Mouse (Mus musculus): ENCODE results near the gene Ppm1j. TPM values are rescaled to one million over a fixed set of nuclear protein-coding genes. Genes with fewer than 3 reads are reported as not detected.

Ppm1j gene
- polyA plus RNA-seq, 1 experiment from 2014 or later = 0.57 TPM

GRCm38 (mm10) chr3:104788075-104788474 is 7.2 kb downstream of the Ppm1j start, which contains the start of gene Rhoc:
Rhoc (plus strand) TSS chr3:104788375.
- Histone ChIP-seq H3K9ac (peak within 1 kb of the TSS; percentile 76), H3K9me3 (no peaks in the 10 kb centered on the region), H3K27ac (peak within 1 kb of the TSS; percentile 48; the same call in 1 of the 2 replicates), H3K4me1 (replicated peaks) (peaks cover 24% of the 10 kb centered on the region), H3K36me3 (peaks cover 3% of the 10 kb centered on the region; the same call in 1 of the 2 replicates), H3K4me3 (peak within 1 kb of the TSS; percentile 52), H3K27me3 (peaks cover 68% of the 10 kb centered on the region), H3K4me2 (peak within 1 kb of the TSS; percentile 86)
- no peak for ATAC-seq (ENCODE audit: low FRiP score)
- WGBS = 28% methylated on average over 3 of the region's 3 CpGs

- peak; percentile 79 for ATAC-seq (ENCODE audit: low FRiP score)
- Histone ChIP-seq H3K9me3 (no peaks in the 10 kb centered on the region), H3K4me1 (replicated peaks) (peaks cover 30% of the 10 kb centered on the region), H3K9ac (peak overlapping the region; percentile 76), H3K4me2 (peak overlapping the region; percentile 86), H3K27ac (peak overlapping the region; percentile 48; the same call in 1 of the 2 replicates), H3K4me3 (peak overlapping the region; percentile 52), H3K36me3 (peaks cover 3% of the 10 kb centered on the region; the same call in 1 of the 2 replicates), H3K27me3 (peaks cover 61% of the 10 kb centered on the region)
- 1% methylated on average over 37 of the region's 52 CpGs for WGBS
These were observed 7.9 kb downstream of the Ppm1j start for GRCm38 (mm10) chr3:104788561-104789311.

- Histone ChIP-seq H3K9ac (peak overlapping the region; percentile 76), H3K27ac (peak overlapping the region; percentile 48; the same call in 1 of the 2 replicates), H3K4me2 (peak overlapping the region; percentile 86), H3K36me3 (peaks cover 3% of the 10 kb centered on the region; the same call in 1 of the 2 replicates), H3K9me3 (no peaks in the 10 kb centered on the region), H3K27me3 (peaks cover 56% of the 10 kb centered on the region), H3K4me3 (peak overlapping the region; percentile 52), H3K4me1 (replicated peaks) (peaks cover 35% of the 10 kb centered on the region)
- 5% methylated on average over 10 of the region's 10 CpGs for WGBS
- peak; percentile 0; the same call in 1 of the 2 replicates for ATAC-seq (ENCODE audit: low FRiP score)
These were observed 8.4 kb downstream of the Ppm1j start for GRCm38 (mm10) chr3:104789312-104789605.

GRCm38 (mm10) chr3:104789822-104790221 is 9.0 kb downstream of the Ppm1j start:
- WGBS = 37% methylated on average over 13 of the region's 13 CpGs
- Histone ChIP-seq H3K9me3 (no peaks in the 10 kb centered on the region), H3K4me1 (replicated peaks) (peaks cover 41% of the 10 kb centered on the region), H3K36me3 (peaks cover 3% of the 10 kb centered on the region; the same call in 1 of the 2 replicates), H3K4me2 (peak overlapping the region; percentile 86), H3K4me3 (peak overlapping the region; percentile 52), H3K9ac (peak overlapping the region; percentile 76), H3K27ac (peak overlapping the region; percentile 59), H3K27me3 (peaks cover 50% of the 10 kb centered on the region)
- ATAC-seq (ENCODE audit: low FRiP score) = no peak

GRCm38 (mm10) chr3:104790401-104790937 is 9.6 kb downstream of the Ppm1j start:
- Histone ChIP-seq H3K9me3 (no peaks in the 10 kb centered on the region), H3K27me3 (peaks cover 44% of the 10 kb centered on the region), H3K36me3 (peaks cover 8% of the 10 kb centered on the region), H3K27ac (peak overlapping the region; percentile 18), H3K4me1 (replicated peaks) (peaks cover 47% of the 10 kb centered on the region), H3K9ac (peak overlapping the region; percentile 76), H3K4me2 (peak overlapping the region; percentile 86), H3K4me3 (peak overlapping the region; percentile 52)
- WGBS = 27% methylated on average over 6 of the region's 6 CpGs
- ATAC-seq (ENCODE audit: low FRiP score) = no peak

- WGBS = 13% methylated on average over 4 of the region's 4 CpGs
- Histone ChIP-seq H3K9ac (peak overlapping the region; percentile 76), H3K4me2 (peak overlapping the region; percentile 86), H3K27me3 (peaks cover 38% of the 10 kb centered on the region), H3K27ac (peak overlapping the region; percentile 18; the same call in 1 of the 2 replicates), H3K9me3 (no peaks in the 10 kb centered on the region), H3K4me1 (replicated peaks) (peaks cover 49% of the 10 kb centered on the region), H3K4me3 (peak overlapping the region; percentile 52; the same call in 1 of the 2 replicates), H3K36me3 (peaks cover 9% of the 10 kb centered on the region)
- no peak for ATAC-seq (ENCODE audit: low FRiP score)
These were observed 10.2 kb downstream of the Ppm1j start for GRCm38 (mm10) chr3:104791017-104791416.

GRCm38 (mm10) chr3:104791671-104792070 is 10.8 kb downstream of the Ppm1j start:
- peaks cover 11% of the 10 kb centered on the region for H3K36me3 ChIP-seq
- H3K9ac ChIP-seq = no peak overlapping the region
- no peak overlapping the region for H3K27ac ChIP-seq
- no peak overlapping the region for H3K4me3 ChIP-seq
- WGBS = 91% methylated on average over 8 of the region's 8 CpGs
- no peak for ATAC-seq (ENCODE audit: low FRiP score)
- peaks cover 49% of the 10 kb centered on the region for H3K4me1 ChIP-seq (replicated peaks)
- H3K27me3 ChIP-seq = peaks cover 32% of the 10 kb centered on the region
- no peak overlapping the region for H3K4me2 ChIP-seq
- no peaks in the 10 kb centered on the region for H3K9me3 ChIP-seq

- WGBS = 69% methylated on average over 15 of the region's 15 CpGs
- ATAC-seq (ENCODE audit: low FRiP score) = no peak
- no peaks in the 10 kb centered on the region for H3K9me3 ChIP-seq
- H3K4me3 ChIP-seq = no peak overlapping the region
- no peak overlapping the region for H3K9ac ChIP-seq
- no peak overlapping the region for H3K4me2 ChIP-seq
- H3K36me3 ChIP-seq = peaks cover 18% of the 10 kb centered on the region
- H3K4me1 ChIP-seq (replicated peaks) = peaks cover 49% of the 10 kb centered on the region
- peaks cover 23% of the 10 kb centered on the region for H3K27me3 ChIP-seq
- no peak overlapping the region for H3K27ac ChIP-seq
These were observed 11.8 kb downstream of the Ppm1j start for GRCm38 (mm10) chr3:104792360-104793270.

GRCm38 (mm10) chr3:104793871-104794828 is 13.3 kb downstream of the Ppm1j start:
- no peak overlapping the region for H3K4me3 ChIP-seq
- ATAC-seq (ENCODE audit: low FRiP score) = peak; percentile 86
- no peaks in the 10 kb centered on the region for H3K9me3 ChIP-seq
- H3K27me3 ChIP-seq = peaks cover 14% of the 10 kb centered on the region
- H3K4me1 ChIP-seq (replicated peaks) = peaks cover 39% of the 10 kb centered on the region
- H3K4me2 ChIP-seq = no peak overlapping the region
- 57% methylated on average over 20 of the region's 20 CpGs for WGBS
- H3K36me3 ChIP-seq = peaks cover 18% of the 10 kb centered on the region
- H3K27ac ChIP-seq = peak overlapping the region; percentile 40
- H3K9ac ChIP-seq = no peak overlapping the region

- Histone ChIP-seq H3K4me1 (replicated peaks) (peaks cover 31% of the 10 kb centered on the region), H3K9me3 (no peaks in the 10 kb centered on the region), H3K36me3 (peaks cover 18% of the 10 kb centered on the region), H3K4me3 (no peak overlapping the region), H3K27me3 (peaks cover 5% of the 10 kb centered on the region; the same call in 1 of the 2 replicates), H3K9ac (no peak overlapping the region), H3K4me2 (no peak overlapping the region), H3K27ac (peak overlapping the region; percentile 40; the same call in 1 of the 2 replicates)
- 77% methylated on average over 12 of the region's 12 CpGs for WGBS
- no peak for ATAC-seq (ENCODE audit: low FRiP score)
These were observed 14.2 kb downstream of the Ppm1j start for GRCm38 (mm10) chr3:104794953-104795470.

Data from hindbrain, embryonic 13.5 days (tissue).